Mouse (Mus musculus) adrenal gland (tissue): Measurements from ENCODE around the gene Lpin2.

Experiments used
- intact Hi-C: fragments of 180-260 bp; cut with DNase I; formaldehyde crosslinking; loops from one replicate; pipeline ENCODE4 v1.15.1; 2025

The Lpin2 gene

DNA sequence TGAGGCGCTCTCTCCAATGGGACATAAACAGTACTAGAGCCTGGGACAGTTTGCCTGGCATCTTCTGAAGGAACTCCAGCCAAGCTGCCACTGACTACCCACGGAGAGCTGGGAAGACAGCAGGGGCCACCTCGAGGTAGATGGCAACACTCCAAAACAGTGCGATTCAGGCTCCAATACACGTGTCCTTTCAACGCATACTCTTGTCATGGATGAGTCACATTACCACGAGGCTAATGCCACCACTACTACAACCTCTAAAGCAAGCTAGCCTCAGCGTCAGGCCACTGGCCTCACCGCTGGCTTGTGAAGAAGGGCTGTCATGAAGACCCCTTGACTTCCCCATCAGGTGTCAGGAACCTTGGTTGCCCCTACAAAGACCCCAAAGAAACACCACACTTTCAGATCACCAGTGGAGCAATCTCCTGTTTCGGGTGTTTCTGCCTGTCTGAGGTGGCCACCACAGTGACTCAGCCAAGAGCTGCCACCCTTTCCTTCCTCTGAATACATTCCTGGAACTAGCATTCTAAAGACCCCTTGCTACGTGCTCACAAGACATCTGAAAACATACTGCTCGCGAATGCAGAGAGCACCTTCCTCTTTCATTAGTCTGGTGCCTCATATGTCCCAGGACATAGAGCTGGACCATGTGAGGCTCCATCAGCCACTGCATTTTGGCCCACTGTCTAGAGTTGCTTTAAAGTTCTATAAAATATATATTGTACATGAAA lies 74.6 kb downstream of the Lpin2 start:
- intact Hi-C loops, result no loop called here

GRCm38 (mm10) chr17:71259727-71260126 lies 77.4 kb downstream of the Lpin2 start:
- intact Hi-C loops, result no loop called here

DNA sequence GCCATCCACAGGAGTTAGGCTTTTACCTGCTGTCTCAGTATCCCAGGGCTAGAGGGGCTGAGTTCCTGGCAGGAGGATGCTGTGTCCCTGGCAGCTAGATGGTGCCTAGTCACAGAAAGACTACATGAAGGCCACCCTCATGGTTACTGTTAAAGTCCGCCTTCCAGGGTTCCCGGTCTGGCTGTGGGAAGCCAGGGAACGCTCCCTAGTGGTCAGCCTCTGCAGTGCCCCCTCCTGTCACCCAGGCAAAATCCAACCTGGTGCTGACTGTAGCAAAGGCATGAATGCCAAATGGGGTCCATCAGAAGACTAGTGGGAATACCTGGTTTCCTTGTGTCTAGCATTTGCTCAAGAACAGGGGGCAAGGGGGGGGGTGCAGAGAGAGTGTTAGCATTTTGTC lies 78.3 kb downstream of the Lpin2 start:
- intact Hi-C loops, result no loop called here

DNA sequence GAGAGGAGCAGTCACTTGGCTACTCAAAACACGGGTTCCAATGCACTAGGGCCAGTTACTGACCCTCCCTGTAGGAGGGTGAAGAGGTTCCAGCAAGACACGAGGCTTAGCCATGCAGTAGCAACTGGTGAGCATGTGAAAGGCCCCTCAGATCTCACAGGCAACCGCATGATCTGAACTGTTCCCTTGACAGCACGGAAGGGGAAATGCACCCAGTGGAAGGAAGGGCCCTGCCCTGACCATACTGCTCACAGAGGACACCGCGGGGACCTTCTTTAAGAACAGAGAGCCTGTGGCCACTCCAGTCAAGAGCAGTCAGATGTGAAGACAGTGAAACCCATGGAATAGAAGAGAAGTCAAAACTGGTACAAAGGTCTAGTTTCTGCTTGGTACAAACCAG lies 80.8 kb downstream of the Lpin2 start:
- intact Hi-C loops, result no loop called here

DNA sequence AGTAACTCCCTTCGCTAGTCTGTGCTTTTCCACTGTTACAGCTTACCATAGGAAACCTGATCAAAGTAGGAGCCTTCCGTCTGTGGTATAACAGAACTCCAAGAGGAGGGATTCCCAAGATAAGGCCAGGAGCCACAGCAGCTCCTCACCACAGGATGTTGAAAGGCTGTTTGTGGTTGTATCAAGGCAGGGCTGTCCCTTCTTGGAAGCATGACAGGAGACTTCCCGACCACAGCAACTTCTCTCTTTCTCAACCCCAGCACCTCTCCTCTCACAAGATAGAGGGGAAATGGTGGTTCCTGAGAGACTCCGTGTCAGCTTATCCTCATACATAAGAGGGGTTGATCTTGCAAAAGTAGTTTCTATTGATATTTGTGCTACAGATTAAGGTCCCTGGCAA lies 82.4 kb downstream of the Lpin2 start:
- intact Hi-C loops, result no loop called here

GRCm38 (mm10) chr17:71265336-71266051 lies 83.1 kb downstream of the Lpin2 start:
- intact Hi-C loops, result no loop called here

GRCm38 (mm10) chr17:71267374-71267773 lies 85.0 kb downstream of the Lpin2 start:
- intact Hi-C loops, result no loop called here

DNA sequence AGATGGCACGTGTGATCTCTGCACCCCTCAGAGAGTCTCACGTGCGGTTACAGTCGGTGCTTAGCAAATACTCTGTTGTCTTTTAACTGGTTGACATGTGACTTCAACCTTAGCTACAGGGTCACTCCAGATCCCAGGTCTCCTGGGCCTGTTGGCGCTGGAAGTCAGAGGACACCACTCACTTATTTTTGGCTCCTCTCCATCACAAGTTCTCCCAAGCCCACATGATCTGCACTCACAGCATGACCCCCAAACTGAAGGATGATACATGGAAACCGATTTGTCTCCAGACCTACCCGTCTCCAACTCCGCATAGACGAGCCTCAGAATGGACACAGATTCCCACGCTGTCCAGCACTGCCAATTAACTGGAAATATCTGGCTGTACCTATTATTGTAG lies 85.8 kb downstream of the Lpin2 start:
- intact Hi-C loops, result no loop called here

DNA sequence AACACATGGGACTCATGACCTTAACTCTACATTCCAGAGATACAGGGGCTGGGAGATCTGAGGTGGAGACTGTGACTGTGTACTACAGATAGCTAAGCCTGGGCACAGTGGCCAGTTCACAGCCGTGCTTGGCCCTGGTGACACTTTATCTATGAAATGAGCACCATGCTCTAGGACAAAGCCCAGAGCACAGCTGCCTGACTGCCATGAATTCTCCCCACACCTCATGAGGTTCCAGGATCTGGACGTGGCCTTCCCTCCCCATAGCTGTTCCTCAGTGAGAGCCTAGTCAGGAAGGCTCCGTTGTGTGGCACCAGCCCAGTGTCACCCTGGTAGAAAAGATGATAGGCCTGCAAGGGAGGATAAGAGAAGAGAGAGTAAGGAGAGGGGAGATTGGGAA lies 86.2 kb downstream of the Lpin2 start:
- intact Hi-C loops, result no loop called here

DNA sequence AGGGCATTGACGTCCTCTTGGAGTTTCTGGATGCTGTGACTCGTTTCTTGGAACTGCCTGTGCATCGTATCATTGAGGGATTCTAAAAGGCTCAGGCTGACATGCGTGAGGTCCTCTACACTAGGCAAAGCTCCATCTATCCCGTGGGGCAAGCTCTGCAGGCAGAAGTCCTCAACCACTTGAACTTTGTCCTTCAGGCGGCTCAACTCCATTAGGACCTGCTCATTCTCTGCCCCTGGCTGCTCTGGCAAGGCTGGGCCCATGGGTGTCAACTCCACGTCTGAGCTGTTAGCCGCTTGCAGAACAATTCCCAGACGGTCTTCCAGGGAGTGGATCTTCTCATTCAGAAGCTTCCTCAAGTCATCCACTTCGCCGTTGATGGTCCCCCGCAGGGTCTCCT lies 91.5 kb downstream of the Lpin2 start:
- intact Hi-C loops, result no loop called here

- intact Hi-C loops, result no loop called here
These were observed 94.4 kb downstream of the Lpin2 start for GRCm38 (mm10) chr17:71276771-71277170.

DNA sequence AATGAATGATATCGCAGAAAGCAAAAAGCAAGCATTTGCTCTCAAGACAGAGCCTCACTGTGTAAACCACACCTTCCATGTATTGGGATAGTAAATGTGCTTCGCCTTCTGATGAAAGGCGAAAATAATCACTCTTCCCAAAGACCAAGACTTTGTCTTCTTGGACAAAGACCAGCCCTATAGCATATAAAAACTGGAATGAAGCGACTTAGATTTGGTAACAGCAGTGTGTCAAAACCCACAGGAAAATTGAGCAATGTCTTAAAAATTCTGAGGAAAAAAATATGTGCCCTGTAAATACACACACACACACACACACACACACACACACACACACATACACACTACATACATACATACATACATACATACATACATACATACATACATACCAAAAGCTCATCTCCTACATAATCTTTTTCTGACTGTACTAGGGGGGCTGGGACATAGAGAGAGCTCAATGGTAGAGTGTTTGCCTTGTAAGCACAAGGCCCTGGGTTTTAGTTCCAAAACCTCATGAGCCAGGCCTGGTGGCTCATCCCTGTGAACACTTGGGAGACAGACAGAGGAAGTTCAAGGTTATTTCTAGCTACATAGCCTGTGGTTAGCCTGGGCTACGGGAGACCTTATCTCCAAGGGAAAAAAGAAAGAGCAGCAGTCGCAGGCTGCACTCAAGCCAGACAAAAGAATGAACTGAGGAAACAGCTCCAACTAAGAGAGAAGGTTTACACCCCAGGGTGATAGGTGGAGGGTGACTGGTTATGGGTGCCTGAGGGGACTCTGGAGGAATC lies 95.5 kb downstream of the Lpin2 start:
- intact Hi-C loops, result no loop called here

GRCm38 (mm10) chr17:71282716-71283115 lies 100.4 kb downstream of the Lpin2 start:
- intact Hi-C loops, result no loop called here

GRCm38 (mm10) chr17:71283237-71283636 lies 100.9 kb downstream of the Lpin2 start:
- intact Hi-C loops, result no loop called here

DNA sequence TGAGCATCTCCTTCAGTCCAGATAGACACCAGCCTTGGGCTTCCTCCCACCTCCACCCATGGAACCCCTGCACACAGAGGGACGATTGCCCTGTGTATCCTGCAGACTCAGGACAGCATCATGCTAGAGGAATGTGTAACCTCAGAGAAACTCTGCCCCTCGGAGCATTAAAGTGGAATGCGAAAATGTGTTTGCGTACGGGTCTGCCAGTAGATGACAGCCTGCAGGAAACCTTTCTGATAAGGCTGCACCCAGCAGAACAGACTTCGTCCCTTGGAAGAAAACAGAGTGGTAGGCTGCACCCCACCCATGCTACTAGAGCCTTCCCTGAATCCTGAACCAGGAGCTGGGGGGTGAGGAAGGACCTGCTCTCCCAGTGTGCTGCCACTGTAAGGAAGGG lies 102.5 kb downstream of the Lpin2 start:
- intact Hi-C loops, result no loop called here

DNA sequence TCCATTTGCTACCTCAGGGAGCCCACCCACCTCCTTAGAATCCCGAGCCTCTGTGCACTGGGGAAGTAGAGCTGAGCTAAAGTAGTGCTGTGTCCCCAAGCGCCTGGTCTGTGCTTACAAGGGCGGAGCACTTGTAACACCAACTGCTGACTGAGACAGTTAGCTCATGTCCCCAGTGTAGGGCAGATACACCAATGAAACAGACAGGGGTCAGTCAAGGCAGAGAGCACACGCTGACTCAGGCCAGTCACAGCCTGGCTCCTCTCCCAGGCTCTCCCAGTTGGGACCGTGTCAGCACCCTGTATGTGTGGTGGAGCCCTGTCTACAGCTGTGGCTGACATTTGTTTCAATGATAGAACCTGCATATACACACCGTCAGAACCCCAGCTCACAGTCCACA lies 103.6 kb downstream of the Lpin2 start:
- intact Hi-C loops, result no loop called here

DNA sequence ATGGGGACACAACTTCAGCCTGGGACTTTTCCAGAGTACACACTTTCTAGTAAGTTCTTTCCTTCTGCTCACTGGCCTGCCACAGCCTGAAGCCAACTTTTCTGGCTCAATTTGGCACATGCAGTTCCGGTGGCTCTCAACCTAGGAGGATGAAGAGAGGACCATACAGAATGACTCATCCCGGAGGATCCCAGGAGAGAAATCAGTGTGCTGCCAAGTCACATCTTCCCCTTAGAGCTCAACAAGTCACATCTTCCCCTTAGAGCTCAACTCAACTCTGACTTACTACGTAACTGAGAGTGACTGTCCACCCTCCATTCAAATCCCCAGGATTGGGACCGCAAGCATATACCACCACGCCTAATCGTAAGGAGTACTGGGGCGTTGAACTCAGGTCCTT lies 105.2 kb downstream of the Lpin2 start:
- intact Hi-C loops, result no loop called here

- intact Hi-C loops, result no loop called here
These were observed 105.9 kb downstream of the Lpin2 start for GRCm38 (mm10) chr17:71288145-71288758.

DNA sequence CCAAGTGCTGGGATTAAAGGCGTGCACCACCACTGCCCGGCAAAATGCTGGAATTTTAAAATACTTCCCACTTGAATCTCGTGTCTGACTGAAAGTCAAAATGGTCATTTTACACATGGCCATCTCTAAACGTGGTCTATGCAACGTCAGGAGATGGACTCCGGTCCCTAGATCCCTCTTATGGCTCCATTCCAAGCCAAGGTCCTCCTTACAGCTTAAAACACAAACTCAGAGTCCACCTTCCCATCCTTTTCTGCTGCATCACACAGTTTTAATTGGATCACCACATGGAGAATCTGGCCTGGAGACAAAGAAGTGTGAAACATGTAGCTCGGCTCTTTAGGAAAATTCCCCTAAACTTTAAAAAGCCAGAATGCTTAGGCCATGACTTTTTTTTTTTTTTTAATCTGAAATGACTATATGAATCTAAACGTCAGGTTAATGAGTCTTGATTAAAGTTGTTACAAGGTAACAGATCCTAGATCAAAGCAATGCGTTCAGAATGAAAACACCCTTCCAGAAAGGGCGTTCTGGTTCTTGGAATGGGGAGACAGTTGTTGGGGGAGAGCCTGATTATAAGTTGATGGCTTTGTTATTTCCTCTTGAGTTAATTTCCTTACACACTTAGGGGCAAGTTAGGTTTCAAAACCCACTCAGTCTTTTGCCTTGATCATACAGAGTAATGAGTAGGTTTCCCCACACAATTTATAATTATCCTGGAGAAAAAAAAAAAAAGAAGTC lies 106.6 kb downstream of the Lpin2 start:
- intact Hi-C loops, result no loop called here

DNA sequence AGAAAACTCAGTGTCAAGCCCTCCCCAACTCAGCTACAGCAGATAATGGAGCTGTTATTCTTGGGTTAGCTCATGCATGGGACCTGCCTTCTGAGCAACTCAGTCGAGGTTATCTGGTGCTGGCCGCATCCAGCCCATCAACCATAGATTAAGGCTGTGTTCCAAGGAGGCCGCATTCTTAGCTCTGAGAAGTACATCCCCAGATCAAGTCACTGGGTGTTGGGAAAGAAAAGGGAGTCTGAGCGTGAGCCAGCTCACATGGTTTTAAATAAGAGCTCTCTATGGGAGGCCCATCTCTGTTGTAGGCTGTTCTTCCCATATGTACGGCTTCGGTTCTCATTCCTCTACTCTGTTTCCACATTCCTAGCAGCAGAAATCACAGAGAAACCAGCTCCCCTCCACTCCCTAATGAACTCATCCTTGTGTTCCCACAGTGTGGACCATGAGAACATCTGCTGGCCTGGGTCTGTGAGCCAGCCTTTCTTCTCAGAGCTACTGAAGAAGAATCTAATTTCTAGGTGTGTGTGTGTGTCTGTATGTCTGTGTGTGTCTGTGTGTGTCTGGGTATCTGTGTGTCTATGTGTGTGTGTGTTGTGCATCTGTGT lies 107.3 kb downstream of the Lpin2 start:
- intact Hi-C loops, result no loop called here
